Mouse (Mus musculus) MEL (cell line): ENCODE results near the gene Nat14. TPM values are rescaled to one million over a fixed set of nuclear protein-coding genes. Genes with fewer than 3 reads are reported as not detected.

Experiments
- DNase-seq: peaks from one replicate; pipeline ENCODE4 v3.0.0; 2011; ENCODE audit warnings: low read depth, low spot score
- H3K27ac ChIP-seq: 2 replicates; pipeline ENCODE4 v1.5.1; 2012; ENCODE audit warnings: low read depth, mild to moderate bottlenecking, control low read depth, low read length, moderate library complexity; ENCODE audit not compliant: control insufficient read depth
- H3K27me3 ChIP-seq, 2 experiments: fragments of 150-350 bp in 1 of 2; sonication (generic) in 1 of 2; 2 replicates each; pipeline ENCODE4 v1.6.1; 2012; ENCODE audit warnings: low read length in 2 of 2, mild to moderate bottlenecking in 2 of 2, improper control_type of control experiment in 1 of 2, moderate library complexity in 1 of 2; ENCODE audit not compliant: insufficient read depth in 2 of 2, control insufficient read depth in 1 of 2
- H3K36me3 ChIP-seq, 2 experiments: 2 replicates each; pipeline ENCODE4 v1.6.1; 2012 to 2014; ENCODE audit warnings: low read length in 2 of 2, improper control_type of control experiment in 1 of 2, inconsistent platforms in 1 of 2, mild to moderate bottlenecking in 1 of 2; ENCODE audit not compliant: insufficient read depth in 2 of 2, control insufficient read depth in 1 of 2
- H3K4me1 ChIP-seq, 2 experiments: fragments of 150-350 bp in 1 of 2; sonication (generic) in 1 of 2; 2 replicates each; pipeline ENCODE4 v1.6.1; 2012; ENCODE audit warnings: low read length in 2 of 2, improper control_type of control experiment in 1 of 2, mild to moderate bottlenecking in 1 of 2; ENCODE audit not compliant: insufficient read depth in 2 of 2, control insufficient read depth in 1 of 2
- H3K4me3 ChIP-seq, 2 experiments: fragments of 150-350 bp in 1 of 2; sonication (generic) in 1 of 2; 2 replicates each; pipeline ENCODE4 v1.5.1; 2012; ENCODE audit warnings: low read depth in 2 of 2, low read length in 2 of 2, mild to moderate bottlenecking in 2 of 2, moderate library complexity in 2 of 2, control low read depth in 1 of 2, improper control_type of control experiment in 1 of 2; ENCODE audit not compliant: control insufficient read depth in 1 of 2, insufficient read depth in 1 of 2
- H3K79me2 ChIP-seq: 2 replicates; pipeline ENCODE4 v1.6.1; 2012; ENCODE audit warnings: mild to moderate bottlenecking, low read length, moderate library complexity; ENCODE audit not compliant: control insufficient read depth, poor library complexity, insufficient read depth
- H3K9ac ChIP-seq: 2 replicates; pipeline ENCODE4 v1.6.1; 2012; ENCODE audit warnings: low read depth, mild to moderate bottlenecking, control low read depth, low read length, moderate library complexity; ENCODE audit not compliant: control insufficient read depth, poor library complexity, severe bottlenecking
- H3K9me3 ChIP-seq: fragments of 150-350 bp; sonication (generic); replicated peaks from 2 replicates; pipeline ENCODE4 v1.6.1; 2012; ENCODE audit warnings: mild to moderate bottlenecking, low read length, improper control_type of control experiment, moderate library complexity; ENCODE audit not compliant: insufficient read depth
- CHD1 ChIP-seq: IDR thresholded peaks from 2 replicates; pipeline ENCODE4 v1.6.1; 2012; ENCODE audit warnings: low read depth, mild to moderate bottlenecking, inconsistent platforms, low read length, improper control_type of control experiment
- CHD2 ChIP-seq: IDR thresholded peaks from 2 replicates; pipeline ENCODE4 v1.6.1; 2011; ENCODE audit warnings: low read length, improper control_type of control experiment
- CTCF ChIP-seq, 3 experiments: IDR thresholded peaks in 2 of 3; conservative IDR thresholded peaks in 1 of 3; 2 replicates each; pipeline ENCODE4 v1.5.1; 2011 to 2012; ENCODE audit warnings: low read length in 3 of 3, low read depth in 2 of 3, mild to moderate bottlenecking in 2 of 3, improper control_type of control experiment in 1 of 3, inconsistent platforms in 1 of 3, mixed read lengths in 1 of 3, moderate library complexity in 1 of 3; ENCODE audit not compliant: control insufficient read depth in 1 of 3, insufficient read depth in 1 of 3, poor library complexity in 1 of 3, severe bottlenecking in 1 of 3
- E2F4 ChIP-seq: IDR thresholded peaks from 2 replicates; pipeline ENCODE4 v1.6.1; 2011; ENCODE audit warnings: low read depth, low read length, improper control_type of control experiment, borderline replicate concordance
- ELF1 ChIP-seq: IDR thresholded peaks from 2 replicates; pipeline ENCODE4 v1.6.1; 2014; ENCODE audit warnings: low read depth, mild to moderate bottlenecking, inconsistent platforms, low read length, improper control_type of control experiment, moderate library complexity
- EP300 ChIP-seq, 2 experiments: IDR thresholded peaks; 2 replicates each; pipeline ENCODE4 v1.6.1; 2011; ENCODE audit warnings: improper control_type of control experiment in 2 of 2, low read length in 2 of 2, low read depth in 1 of 2, mild to moderate bottlenecking in 1 of 2
- GABPA ChIP-seq: IDR thresholded peaks from 2 replicates; pipeline ENCODE4 v1.6.1; 2012; ENCODE audit warnings: low read depth, mild to moderate bottlenecking, inconsistent platforms, low read length, improper control_type of control experiment, moderate library complexity
- GATA1 ChIP-seq: IDR thresholded peaks from 2 replicates; pipeline ENCODE4 v1.6.1; 2011; ENCODE audit warnings: low read depth, low read length, improper control_type of control experiment
- HCFC1 ChIP-seq: IDR thresholded peaks from 2 replicates; pipeline ENCODE4 v1.6.1; 2012; ENCODE audit warnings: low read depth, mild to moderate bottlenecking, inconsistent platforms, low read length, improper control_type of control experiment, moderate library complexity
- JUND ChIP-seq: IDR thresholded peaks from 2 replicates; pipeline ENCODE4 v1.6.1; 2011; ENCODE audit warnings: low read depth, mild to moderate bottlenecking, improper control_type of control experiment, low read length
- MAFK ChIP-seq: IDR thresholded peaks from 2 replicates; pipeline ENCODE4 v1.6.1; 2011; ENCODE audit warnings: low read depth, mild to moderate bottlenecking, low read length, improper control_type of control experiment, borderline replicate concordance
- MAX ChIP-seq: IDR thresholded peaks from 2 replicates; pipeline ENCODE4 v1.6.1; 2011; ENCODE audit warnings: low read length, improper control_type of control experiment
- MAZ ChIP-seq: IDR thresholded peaks from 2 replicates; pipeline ENCODE4 v1.6.1; 2012; ENCODE audit warnings: low read depth, mild to moderate bottlenecking, inconsistent platforms, low read length, improper control_type of control experiment
- MEF2A ChIP-seq: IDR thresholded peaks from 2 replicates; pipeline ENCODE4 v1.6.1; 2014; ENCODE audit warnings: low read depth, mild to moderate bottlenecking, inconsistent platforms, low read length, improper control_type of control experiment; ENCODE audit not compliant: poor library complexity, insufficient replicate concordance, severe bottlenecking; ENCODE audit errors: extremely low read depth
- MXI1 ChIP-seq: IDR thresholded peaks from 2 replicates; pipeline ENCODE4 v1.6.1; 2011; ENCODE audit warnings: mild to moderate bottlenecking, low read depth, low read length, improper control_type of control experiment
- NELFE ChIP-seq: IDR thresholded peaks from 2 replicates; pipeline ENCODE4 v1.6.1; 2011; ENCODE audit warnings: low read depth, low read length, improper control_type of control experiment
- POLR2AphosphoS2 ChIP-seq: IDR thresholded peaks from 2 replicates; pipeline ENCODE4 v1.6.1; 2011; ENCODE audit warnings: low read length, improper control_type of control experiment
- POLR2AphosphoS5 ChIP-seq: IDR thresholded peaks from 2 replicates; pipeline ENCODE4 v1.6.1; 2012; ENCODE audit warnings: low read depth, borderline replicate concordance, mild to moderate bottlenecking, inconsistent platforms, low read length, moderate library complexity, mixed read lengths
- RAD21 ChIP-seq: IDR thresholded peaks from 2 replicates; pipeline ENCODE4 v1.6.1; 2011; ENCODE audit warnings: mild to moderate bottlenecking, low read depth, low read length, improper control_type of control experiment
- RCOR1 ChIP-seq: IDR thresholded peaks from 2 replicates; pipeline ENCODE4 v1.6.1; 2012; ENCODE audit warnings: low read depth, mild to moderate bottlenecking, inconsistent platforms, low read length, improper control_type of control experiment
- SIN3A ChIP-seq: IDR thresholded peaks from 2 replicates; pipeline ENCODE4 v1.6.1; 2012; ENCODE audit warnings: low read length, improper control_type of control experiment, inconsistent platforms
- SMC3 ChIP-seq: IDR thresholded peaks from 2 replicates; pipeline ENCODE4 v1.6.1; 2011; ENCODE audit warnings: low read depth, low read length, improper control_type of control experiment
- TAL1 ChIP-seq: IDR thresholded peaks from 2 replicates; pipeline ENCODE4 v1.6.1; 2012; ENCODE audit warnings: mild to moderate bottlenecking, inconsistent platforms, low read length, moderate library complexity, mixed read lengths
- TBP ChIP-seq: IDR thresholded peaks from 2 replicates; pipeline ENCODE4 v1.8.0; 2011; ENCODE audit warnings: low read depth, low read length, improper control_type of control experiment
- TCF12 ChIP-seq: IDR thresholded peaks from 2 replicates; pipeline ENCODE4 v1.6.1; 2014; ENCODE audit warnings: low read depth, mild to moderate bottlenecking, inconsistent platforms, low read length, improper control_type of control experiment, moderate library complexity
- USF1 ChIP-seq: IDR thresholded peaks from 2 replicates; pipeline ENCODE4 v1.6.1; 2014; ENCODE audit warnings: low read depth, mild to moderate bottlenecking, inconsistent platforms, low read length, improper control_type of control experiment, moderate library complexity
- USF2 ChIP-seq, 2 experiments: IDR thresholded peaks; 2 replicates each; pipeline ENCODE4 v1.6.1; 2011 to 2012; ENCODE audit warnings: improper control_type of control experiment in 2 of 2, low read length in 2 of 2, borderline replicate concordance in 1 of 2, inconsistent platforms in 1 of 2, low read depth in 1 of 2, mild to moderate bottlenecking in 1 of 2; ENCODE audit not compliant: insufficient read depth in 1 of 2
- ZMIZ1 ChIP-seq: IDR thresholded peaks from 2 replicates; pipeline ENCODE4 v1.6.1; 2012; ENCODE audit warnings: low read depth, mild to moderate bottlenecking, inconsistent platforms, low read length, improper control_type of control experiment, moderate library complexity
- polyA plus RNA-seq, 2 experiments: library from polyadenylated mRNA; stranded (reverse) in 1 of 2; unstranded in 1 of 2; fragments of >175 nt in 1 of 2; fragments of >200 nt in 1 of 2; gene quantifications; 2 replicates each; pipeline versions ENCODE4 v1.2.1 to v1.2.4; 2012; ENCODE audit warnings: low replicate concordance in 2 of 2, low read depth in 1 of 2; ENCODE audit not compliant: insufficient read length in 2 of 2, insufficient read depth in 1 of 2, missing spikeins in 1 of 2
- total RNA-seq: library from RNA; depleted of rRNA; stranded (reverse); fragments of 300-350 nt; gene quantifications from 2 replicates; pipeline ENCODE4 v1.2.3, GENCODE M21; 2012; rRNA removed

Gene Nat14
- total RNA-seq (0.81 and 0.85 TPM in 2 replicates), polyA plus RNA-seq (1 to 10 TPM in 1 of 2 experiments, not detected in 1; 1.9 TPM)

DNA sequence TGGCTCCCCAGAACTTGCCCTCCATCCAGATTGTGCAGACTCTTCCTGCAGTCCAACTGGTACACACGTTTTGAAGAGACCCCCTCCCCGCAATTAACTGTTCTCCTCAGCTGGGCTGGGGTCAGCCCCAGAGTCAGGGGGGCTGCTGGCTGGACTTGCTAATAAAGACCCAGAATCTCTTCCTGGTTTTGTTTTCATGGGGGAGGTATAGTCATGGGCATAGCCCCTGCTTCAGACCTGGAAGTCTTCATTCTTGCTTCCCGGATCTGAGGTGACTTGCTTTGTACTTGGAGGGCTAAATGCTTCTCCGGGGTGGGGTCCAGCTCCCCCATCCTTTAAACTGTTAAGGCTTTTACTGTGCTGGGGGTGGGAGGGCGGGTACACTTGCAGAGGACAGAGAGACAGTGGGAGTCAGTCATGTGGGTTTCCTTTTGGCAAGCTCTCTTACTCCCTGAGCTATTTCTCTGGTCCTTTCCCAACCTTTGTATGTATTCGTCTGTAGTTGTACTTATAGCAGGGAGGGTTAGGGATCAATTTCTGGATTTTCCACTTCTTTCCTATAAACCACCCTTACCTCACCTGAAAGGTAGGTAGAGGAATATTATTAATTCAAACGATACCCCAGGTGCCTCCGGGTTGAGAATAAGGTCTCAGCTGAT is at the start of gene Nat14:
Gene Nat14 (plus strand): TSS at position 205 of the 659 bp plus-strand sequence.
- Histone ChIP-seq H3K4me1 (no peaks in the 10 kb centered on the region), H3K79me2 (no peaks in the 10 kb centered on the region), H3K27me3 (no peaks in the 10 kb centered on the region), H3K36me3 (no peaks in the 10 kb centered on the region)
- DNase-seq: no peak
- no peak for TF ChIP-seq EP300 (IDR thresholded peaks at IDR 0.05; ENCODE audit: low read depth in 1 of 2, low read length in 2 of 2)
- TF ChIP-seq NELFE: no peak
- no peak for TF ChIP-seq MAX
- TF ChIP-seq MXI1: no peak
- no peak for TF ChIP-seq ELF1
- no peak for TF ChIP-seq RCOR1
- no peak for TF ChIP-seq RAD21
- no peak for TF ChIP-seq JUND
- TF ChIP-seq TBP: no peak
- TF ChIP-seq POLR2AphosphoS5: no peak
- TF ChIP-seq CTCF (IDR thresholded peaks at IDR 0.05 in 2 of 3, conservative IDR thresholded peaks at IDR 0.05 in 1 of 3; ENCODE audit: control insufficient read depth in 1 of 3, insufficient read depth in 1 of 3, low read depth in 2 of 3, low read length in 3 of 3, poor library complexity in 1 of 3, severe bottlenecking in 1 of 3): no peak
- TF ChIP-seq, all 39 proteins: peak for 0
- no peaks in the 10 kb centered on the region for H3K9me3 ChIP-seq
- H3K27ac ChIP-seq: no peak within 1 kb of the TSS
- H3K9ac ChIP-seq: no peak within 1 kb of the TSS
- no peak within 1 kb of the TSS for H3K4me3 ChIP-seq

DNA sequence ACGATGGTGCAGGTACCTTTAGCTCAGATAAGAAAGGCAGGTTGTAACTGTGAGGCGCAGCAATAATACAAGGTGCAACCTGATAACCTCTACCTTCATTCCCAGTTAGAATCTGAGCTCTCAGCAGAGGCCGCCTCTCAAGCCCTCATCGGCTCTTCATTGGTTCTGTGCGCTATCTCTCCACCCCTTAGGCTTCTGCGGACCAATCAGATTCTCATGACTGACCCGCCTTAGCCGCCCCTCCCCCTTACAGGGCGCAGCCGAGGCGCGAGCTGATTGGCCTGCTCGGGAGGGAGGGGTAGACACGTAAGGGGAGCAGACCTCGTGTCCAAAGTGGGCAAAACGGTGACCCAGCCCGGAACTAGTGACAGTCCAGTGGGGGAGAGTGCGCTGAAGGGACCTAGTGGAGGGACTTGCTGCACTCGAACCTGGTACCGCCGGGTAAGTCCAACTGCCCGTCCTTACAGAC is 45.0 kb upstream of the Nat14 start, which contains the start of gene Isoc2a:
Gene Isoc2a (plus strand): TSS at position 401 of the 469 bp plus-strand sequence.
- DNase-seq: peak; percentile 98
- Histone ChIP-seq H3K9ac (peak within 1 kb of the TSS; percentile 74), H3K4me3 (peak within 1 kb of the TSS; percentile 51 to 90), H3K27ac (peak within 1 kb of the TSS; percentile 36; the same call in 1 of the 2 replicates), H3K9me3 (no peaks in the 10 kb centered on the region), H3K36me3 (no peaks in the 10 kb centered on the region), H3K27me3 (no peaks in the 10 kb centered on the region), H3K79me2 (peaks cover 4% of the 10 kb centered on the region; the same call in 1 of the 2 replicates), H3K4me1 (no peaks in the 10 kb centered on the region; a peak in 2 of 4 replicates)
- TF ChIP-seq SIN3A (peak; percentile 85), MXI1 (peak; percentile 89), GABPA (no peak), ELF1 (peak; percentile 50; the same call in 1 of the 2 replicates), MAFK (no peak), TAL1 (peak; percentile 69), E2F4 (no peak), HCFC1 (peak; percentile 64; the same call in 1 of the 2 replicates), MEF2A (no peak), GATA1 (peak; percentile 79), MAZ (no peak), SMC3 (no peak), CHD2 (peak; percentile 70), EP300 (IDR thresholded peaks at IDR 0.05; ENCODE audit: low read depth in 1 of 2, low read length in 2 of 2) (peak; percentile 42 to 52; a peak in 1 of 4 replicates), USF1 (peak; percentile 68), CTCF (IDR thresholded peaks at IDR 0.05 in 2 of 3, conservative IDR thresholded peaks at IDR 0.05 in 1 of 3; ENCODE audit: control insufficient read depth in 1 of 3, insufficient read depth in 1 of 3, low read depth in 2 of 3, low read length in 3 of 3, poor library complexity in 1 of 3, severe bottlenecking in 1 of 3) (no peak), ZMIZ1 (peak; percentile 76), POLR2AphosphoS5 (peak; percentile 35; the same call in 1 of the 2 replicates), USF2 (IDR thresholded peaks at IDR 0.05; ENCODE audit: borderline replicate concordance in 1 of 2, insufficient read depth in 1 of 2, low read depth in 1 of 2, low read length in 2 of 2) (no peak), POLR2AphosphoS2 (no peak), MAX (peak; percentile 84), TBP (peak; percentile 74), TCF12 (peak; percentile 57), CHD1 (no peak)
